9 mouse cellular contexts compared by ENCODE assay signal in the genomic region with DNA sequence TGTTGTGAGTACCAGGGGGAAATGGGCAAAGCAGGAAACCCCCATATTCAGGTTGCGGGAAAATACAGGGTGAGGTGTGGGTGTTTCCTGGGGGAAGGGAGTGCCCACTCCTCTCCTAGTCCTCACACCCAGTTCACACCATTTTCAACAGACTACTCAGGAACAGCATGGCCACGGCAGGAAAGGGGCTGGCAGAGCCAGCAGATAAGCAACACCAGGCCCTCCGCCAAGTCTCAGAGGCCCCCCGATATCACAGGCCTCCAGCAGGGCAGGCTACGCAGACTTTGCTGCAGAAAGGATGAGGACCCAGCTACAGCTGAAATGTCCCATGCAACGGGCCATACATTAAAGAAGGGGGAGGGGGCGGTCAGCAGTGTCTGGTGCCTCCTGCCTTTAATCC. TPM values are rescaled to one million over a fixed set of nuclear protein-coding genes. Genes with fewer than 3 reads are reported as not detected.
A peak's percentile ranks its signal among the peaks of the same experiment; 100 is the strongest.
DNase-seq lines count a peak whose midpoint lies in the region; ATAC-seq lines count a peak whose summit lies in the region.
"Had no signal": no experiment of that assay in that cellular context is flagged by ENCODE, and none has a peak within 500 bp of the region (broad histone marks: within the 10 kb centered on the region; RNA-seq: fewer than 3 reads in every experiment).

No protein-coding gene starts in this region.

- peak overlapping the region; percentile 64 for H3K9ac ChIP-seq in liver, embryonic 11.5 days (ENCODE audit: low read depth, low read length)

- peaks cover 8% of the 10 kb centered on the region; the same call in 1 of the 2 replicates for H3K36me3 ChIP-seq in liver, embryonic 11.5 days (ENCODE audit: control insufficient read depth, insufficient read depth, low read length)

- 13% methylated on average over 7 of the region's 7 CpGs for WGBS in liver, embryonic 11.5 days

- H3K4me3 ChIP-seq in liver, embryonic 11.5 days (ENCODE audit: low read depth, low read length), result peak overlapping the region; percentile 38

- peaks cover 94% of the 10 kb centered on the region for H3K4me1 ChIP-seq in liver, embryonic 11.5 days (replicated peaks; ENCODE audit: control insufficient read depth, insufficient read depth, low read length)

- no peaks in the 10 kb centered on the region for H3K9me3 ChIP-seq in liver, embryonic 11.5 days (ENCODE audit: control insufficient read depth, low read length)

- H3K4me2 ChIP-seq in liver, embryonic 11.5 days, result peak overlapping the region; percentile 79

- peak overlapping the region; percentile 98 for H3K27ac ChIP-seq in liver, embryonic 11.5 days (ENCODE audit: low read depth, low read length)

- peak; percentile 69 to 79 for DNase-seq in cerebellum, postnatal 10 days
- DNase-seq in cerebellum, adult 11 months, result no peak
- peak; percentile 66 for DNase-seq in spleen, adult 12 weeks (ENCODE audit: low spot score)
- DNase-seq in spleen, adult 18-20 months, result no peak
- DNase-seq in liver, embryonic 11.5 days (ENCODE audit: low spot score), result peak; percentile 63
- peak; percentile 58 for DNase-seq in testis, postnatal 10 days (ENCODE audit: low spot score)
- no peak for DNase-seq in natural killer cell, adult 2 months (ENCODE audit: low spot score in 2 of 2)
- no peak for DNase-seq in right cerebral cortex, postnatal 36 days (ENCODE audit: low spot score in 2 of 2)
- DNase-seq: midbrain, embryonic 14.5 days had no signal

- H3K27me3 ChIP-seq in liver, embryonic 11.5 days (replicated peaks; ENCODE audit: control insufficient read depth, insufficient read depth, low read length), result no peaks in the 10 kb centered on the region

- peak; percentile 88 for ATAC-seq in liver, embryonic 11.5 days (replicated peaks; ENCODE audit: low FRiP score)

RNA-seq across cellular contexts. Expression of a gene that starts 14.4 kb away (rescaled TPM):
- 51.3 and 58.2 TPM in 2 replicates for polyA plus RNA-seq in liver, embryonic 11.5 days (2014; fragmentation: Nextera tagmentation; extraction: Ambion mirVana)

Comparison
In these comparisons a context has a peak if more than half of its experiments do, and no peak if none do; other contexts are left out.
1. DNase-seq: peak in cerebellum, postnatal 10 days (2 of 2), spleen, adult 12 weeks (single experiment), liver, embryonic 11.5 days (single experiment) and testis, postnatal 10 days (single experiment); none in cerebellum, adult 11 months (single experiment), spleen, adult 18-20 months (0 of 2), natural killer cell, adult 2 months (0 of 2) and right cerebral cortex, postnatal 36 days (0 of 2).